Mouse (Mus musculus) spleen, postnatal 36 days (tissue): ENCODE measurements around the gene Olfr699.
"Not testable (repeated sequence)": the region's sequence is repeated elsewhere in the genome, so short reads cannot be mapped to it uniquely, and the experiment has no call there.

Experiments
- DNase-seq, 2 experiments: peaks; one replicate each; pipeline ENCODE4 v3.0.0; 2022; ENCODE audit warnings: low spot score in 2 of 2, mixed read lengths in 1 of 2

The Olfr699 gene

GRCm38 (mm10) chr7:106793098-106793497, at the start of gene Olfr699:
Olfr699 (minus strand) TSS chr7:106793198.
- no peak for DNase-seq

GRCm38 (mm10) chr7:106833793-106834192, 40.8 kb upstream of the Olfr699 start, which contains the start of gene Olfr702:
Olfr702 (minus strand) TSS chr7:106833893.
- DNase-seq, result no peak

GRCm38 (mm10) chr7:106818414-106818813, 25.4 kb upstream of the Olfr699 start:
- DNase-seq, result no peak

- DNase-seq, result peak; percentile 17 to 27
Measured at GRCm38 (mm10) chr7:106815775-106816174, 22.8 kb upstream of the Olfr699 start.

- DNase-seq, result no peak
Measured at GRCm38 (mm10) chr7:106813829-106814228, 20.8 kb upstream of the Olfr699 start, which contains the start of gene Olfr701. Olfr701 (plus strand) TSS chr7:106814129.

- DNase-seq, result no peak
Measured at GRCm38 (mm10) chr7:106808734-106809133, 15.7 kb upstream of the Olfr699 start, which contains the start of gene Olfr700. Olfr700 (minus strand) TSS chr7:106808834.

- peak in 1 of 2 experiments; percentile 17 for DNase-seq
Measured at GRCm38 (mm10) chr7:106788330-106788729, 4.7 kb downstream of the Olfr699 start.

GRCm38 (mm10) chr7:106761008-106761407, 32.0 kb downstream of the Olfr699 start:
- DNase-seq, result not testable (repeated sequence)

- no peak for DNase-seq
Measured at GRCm38 (mm10) chr7:106758800-106759199, 34.2 kb downstream of the Olfr699 start.

- DNase-seq, result no peak
Measured at GRCm38 (mm10) chr7:106755297-106755696, 37.7 kb downstream of the Olfr699 start, which contains the start of gene Olfr698. Olfr698 (minus strand) TSS chr7:106755397.

GRCm38 (mm10) chr7:106745811-106746210, 47.2 kb downstream of the Olfr699 start:
- no peak for DNase-seq

- no peak for DNase-seq
Measured at GRCm38 (mm10) chr7:106742343-106742742, 50.7 kb downstream of the Olfr699 start, which contains the start of gene Olfr697. Olfr697 (minus strand) TSS chr7:106742443.
